Mouse (Mus musculus) myocyte (in vitro differentiated cells): ENCODE results near the gene Rbfox2. TPM values are rescaled to one million over a fixed set of nuclear protein-coding genes. Genes with fewer than 3 reads are reported as not detected.

Experiments used
- H3K27me3 ChIP-seq: one replicate; pipeline ENCODE4 v1.6.1; 2011; ENCODE audit not compliant: control insufficient read depth, insufficient read depth, insufficient read length
- H3K36me3 ChIP-seq: one replicate; pipeline ENCODE4 v1.6.1; 2011; ENCODE audit not compliant: control insufficient read depth, insufficient read depth
- H3K4me2 ChIP-seq: one replicate; pipeline ENCODE4 v1.6.1; 2011; ENCODE audit warnings: low read depth, control low read depth
- H3K4me3 ChIP-seq: one replicate; pipeline ENCODE4 v1.5.1; 2011; ENCODE audit warnings: mild to moderate bottlenecking, control low read depth, moderate library complexity
- H3K79me2 ChIP-seq: one replicate; pipeline ENCODE4 v1.6.1; 2011; ENCODE audit not compliant: control insufficient read depth, insufficient read depth
- H3ac ChIP-seq: one replicate; pipeline ENCODE4 v1.6.1; 2011; ENCODE audit not compliant: control insufficient read depth, insufficient read length
- CEBPB ChIP-seq: IDR thresholded peaks from 2 replicates; pipeline ENCODE4 v1.6.1; 2011; ENCODE audit warnings: mild to moderate bottlenecking, moderate library complexity; ENCODE audit not compliant: poor library complexity, insufficient read depth, severe bottlenecking
- E2F4 ChIP-seq: IDR thresholded peaks from one replicate; pipeline ENCODE4 v1.6.1; 2011; ENCODE audit warnings: mild to moderate bottlenecking, control low read depth, moderate library complexity; ENCODE audit not compliant: insufficient read depth
- MAX ChIP-seq: IDR thresholded peaks from one replicate; pipeline ENCODE4 v1.6.1; 2011; ENCODE audit warnings: low read depth, mild to moderate bottlenecking, control low read depth
- MYOD1 ChIP-seq, 3 experiments: IDR thresholded peaks; one replicate each; pipeline ENCODE4 v1.6.1; 2011; ENCODE audit warnings: control low read depth in 2 of 3, low read depth in 2 of 3, mild to moderate bottlenecking in 2 of 3, moderate library complexity in 1 of 3; ENCODE audit not compliant: insufficient read length in 2 of 3, control insufficient read depth in 1 of 3
- MYOG ChIP-seq, 3 experiments: IDR thresholded peaks; one replicate each; pipeline ENCODE4 v1.6.1; 2011; ENCODE audit warnings: control low read depth in 2 of 3, low read depth in 2 of 3, mild to moderate bottlenecking in 2 of 3; ENCODE audit not compliant: insufficient read length in 2 of 3, control insufficient read depth in 1 of 3, insufficient read depth in 1 of 3
- POLR2A ChIP-seq: IDR thresholded peaks from one replicate; pipeline ENCODE4 v1.6.1; 2011; ENCODE audit warnings: low read depth, mild to moderate bottlenecking, control low read depth, moderate library complexity; ENCODE audit not compliant: insufficient read length
- POLR2AphosphoS2 ChIP-seq: IDR thresholded peaks from one replicate; pipeline ENCODE4 v1.6.1; 2011; ENCODE audit warnings: low read depth, control low read depth; ENCODE audit not compliant: insufficient read length
- REST ChIP-seq: IDR thresholded peaks from one replicate; pipeline ENCODE4 v1.6.1; 2011; ENCODE audit warnings: mild to moderate bottlenecking, control low read depth, moderate library complexity; ENCODE audit not compliant: insufficient read depth, insufficient read length
- SRF ChIP-seq: IDR thresholded peaks from one replicate; pipeline ENCODE4 v1.6.1; 2011; ENCODE audit warnings: low read depth; ENCODE audit not compliant: control insufficient read depth, insufficient read length
- TCF12 ChIP-seq: IDR thresholded peaks from one replicate; pipeline ENCODE4 v1.6.1; 2011; ENCODE audit warnings: mild to moderate bottlenecking, control low read depth; ENCODE audit not compliant: poor library complexity, insufficient read depth, severe bottlenecking
- TCF3 ChIP-seq: IDR thresholded peaks from one replicate; pipeline ENCODE4 v1.6.1; 2011; ENCODE audit warnings: low read depth, control low read depth; ENCODE audit not compliant: insufficient read length
- USF1 ChIP-seq: IDR thresholded peaks from one replicate; pipeline ENCODE4 v1.6.1; 2011; ENCODE audit warnings: low read depth, mild to moderate bottlenecking, control low read depth, moderate library complexity
- polyA plus RNA-seq: library from polyadenylated mRNA; unstranded; fragments of >200 nt; fragmentation: generic; extraction: Trizol; gene quantifications from one replicate; pipeline ENCODE4 v1.2.1, GENCODE M21; 2012; ENCODE audit warnings: missing spikeins

Rbfox2 gene
- polyA plus RNA-seq = 136 TPM

DNA sequence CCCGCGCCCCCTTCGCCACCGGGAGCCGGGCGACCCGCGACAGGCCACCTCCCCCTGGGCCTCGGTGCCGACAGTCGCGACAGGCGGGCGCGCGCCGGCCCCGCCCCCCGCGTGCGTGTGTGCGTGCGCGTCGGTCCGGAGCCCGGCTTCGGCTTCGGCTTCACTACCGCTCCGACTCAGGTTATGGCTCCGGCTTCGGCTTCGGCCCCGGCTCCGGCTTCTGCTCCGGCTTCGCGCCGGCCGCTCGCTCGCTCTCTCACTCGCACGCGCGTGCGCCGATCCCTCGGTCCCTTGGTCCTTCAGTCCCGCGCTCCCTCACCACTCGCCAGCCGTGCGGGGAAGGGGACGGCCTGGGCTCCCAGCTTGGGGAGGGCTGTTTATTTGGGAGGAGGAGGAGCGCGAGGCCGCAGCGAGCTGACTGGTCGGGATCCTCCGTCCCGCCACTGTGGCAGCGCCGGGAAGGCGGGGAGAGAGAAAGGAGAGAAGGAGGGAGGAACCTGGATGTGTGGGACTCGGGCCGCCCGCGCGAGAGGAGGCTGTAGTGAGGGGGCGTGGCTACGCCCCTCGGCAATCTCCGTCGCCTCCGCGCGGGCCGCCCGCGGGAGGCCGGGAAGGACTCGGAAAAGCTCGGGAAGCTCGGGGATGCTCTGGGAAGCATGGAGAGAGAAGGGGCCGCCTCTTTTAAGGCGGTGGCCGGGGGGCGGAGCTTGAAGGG is at the start of gene Rbfox2:
Gene Rbfox2 (minus strand): TSS at position 458 of the 715 bp plus-strand sequence.
- peaks cover 43% of the 10 kb centered on the region for H3K79me2 ChIP-seq
- H3K27me3 ChIP-seq = no peaks in the 10 kb centered on the region
- peak within 1 kb of the TSS; percentile 76 for H3ac ChIP-seq
- H3K36me3 ChIP-seq = peaks cover 4% of the 10 kb centered on the region
- H3K4me3 ChIP-seq = peak within 1 kb of the TSS; percentile 64
- TF ChIP-seq E2F4 (peak; percentile 6), MYOG (IDR thresholded peaks at IDR 0.05; ENCODE audit: control insufficient read depth in 1 of 3, insufficient read depth in 1 of 3, insufficient read length in 2 of 3, low read depth in 2 of 3) (peak in 1 of 3 experiments; percentile 16), POLR2A (peak; percentile 79), SRF (peak; percentile 33), TCF3 (no peak), REST (no peak), CEBPB (0 out of 2 replicates have a peak, but pooled peaks have one; percentile 0), POLR2AphosphoS2 (peak; percentile 32)
- H3K4me2 ChIP-seq = peak within 1 kb of the TSS; percentile 91

- Histone ChIP-seq H3K79me2 (no peaks in the 10 kb centered on the region), H3K27me3 (no peaks in the 10 kb centered on the region), H3K4me3 (no peak overlapping the region), H3ac (no peak overlapping the region), H3K36me3 (no peaks in the 10 kb centered on the region), H3K4me2 (no peak overlapping the region)
- TF ChIP-seq CEBPB (no peak), POLR2A (no peak), REST (no peak), POLR2AphosphoS2 (no peak), E2F4 (no peak), MYOD1 (IDR thresholded peaks at IDR 0.05; ENCODE audit: control insufficient read depth in 1 of 3, insufficient read length in 2 of 3, low read depth in 2 of 3) (no peak), TCF3 (no peak), USF1 (no peak), MYOG (IDR thresholded peaks at IDR 0.05; ENCODE audit: control insufficient read depth in 1 of 3, insufficient read depth in 1 of 3, insufficient read length in 2 of 3, low read depth in 2 of 3) (no peak), SRF (no peak), TCF12 (no peak), MAX (no peak)
These were observed 49.5 kb upstream of the Rbfox2 start for GRCm38 (mm10) chr15:77356248-77356810.

DNA sequence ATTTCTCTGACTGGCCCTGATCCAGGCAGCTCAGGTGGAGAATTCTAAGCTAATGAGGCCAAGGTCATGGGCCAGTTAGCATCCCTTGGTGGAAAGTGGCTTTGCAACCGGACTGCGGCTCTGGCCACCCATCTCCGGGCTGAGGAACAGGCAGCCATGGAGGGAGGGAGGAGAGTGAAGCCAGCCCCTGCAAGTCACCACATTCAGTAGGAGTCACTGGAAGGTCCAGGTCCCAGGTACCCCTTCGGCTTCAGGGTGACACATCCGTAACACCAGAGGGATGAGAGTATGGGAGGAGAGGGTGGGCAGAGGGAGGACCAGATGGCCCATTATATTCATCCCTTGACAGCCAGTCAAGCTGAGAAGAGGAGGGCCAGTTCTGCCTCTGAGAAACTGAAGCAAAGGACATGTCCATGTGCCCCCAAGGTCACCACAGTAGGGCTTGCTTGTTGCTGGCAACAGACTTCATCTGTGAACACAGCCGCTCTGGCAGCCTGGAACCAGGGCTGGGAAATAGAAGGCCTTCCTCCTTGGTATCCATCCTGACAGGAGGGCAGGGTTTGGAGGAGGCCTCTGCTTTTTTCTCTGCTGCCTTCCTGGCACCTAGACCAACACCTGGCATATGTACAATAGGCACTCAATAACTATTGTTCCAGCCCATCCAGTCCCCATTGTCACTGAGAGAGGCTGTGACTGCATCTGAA is 48.2 kb upstream of the Rbfox2 start:
- no peaks in the 10 kb centered on the region for H3K27me3 ChIP-seq
- no peak overlapping the region for H3K4me2 ChIP-seq
- no peak overlapping the region for H3K4me3 ChIP-seq
- no peaks in the 10 kb centered on the region for H3K36me3 ChIP-seq
- TF ChIP-seq E2F4 = no peak
- TF ChIP-seq POLR2A = no peak
- no peak for TF ChIP-seq USF1
- no peak for TF ChIP-seq MYOD1 (IDR thresholded peaks at IDR 0.05; ENCODE audit: control insufficient read depth in 1 of 3, insufficient read length in 2 of 3, low read depth in 2 of 3)
- TF ChIP-seq SRF = no peak
- no peak for TF ChIP-seq POLR2AphosphoS2
- no peak for TF ChIP-seq MYOG (IDR thresholded peaks at IDR 0.05; ENCODE audit: control insufficient read depth in 1 of 3, insufficient read depth in 1 of 3, insufficient read length in 2 of 3, low read depth in 2 of 3)
- H3ac ChIP-seq = no peak overlapping the region
- no peaks in the 10 kb centered on the region for H3K79me2 ChIP-seq

DNA sequence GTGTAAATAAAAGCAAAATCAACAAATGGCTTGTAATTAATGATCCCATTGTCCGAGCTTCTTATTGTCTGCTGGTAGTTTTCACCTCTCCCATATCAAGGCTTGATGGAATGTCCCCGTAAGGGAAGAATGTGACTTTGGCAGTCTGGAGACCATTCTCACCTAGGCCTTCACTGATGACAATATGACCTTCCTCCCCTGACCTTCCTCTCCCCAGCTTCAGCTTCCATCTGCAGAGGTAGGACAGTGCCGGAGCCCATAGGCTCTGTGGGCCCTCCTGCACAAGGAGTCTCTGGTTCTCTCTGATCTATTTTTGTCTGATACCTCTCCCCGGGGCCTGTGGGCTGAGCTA is 47.7 kb upstream of the Rbfox2 start:
- no peaks in the 10 kb centered on the region for H3K79me2 ChIP-seq
- no peak overlapping the region for H3K4me2 ChIP-seq

More for the DNA sequence above, 47.7 kb upstream of the Rbfox2 start:
- Histone ChIP-seq H3K27me3 (no peaks in the 10 kb centered on the region), H3K36me3 (no peaks in the 10 kb centered on the region), H3ac (no peak overlapping the region), H3K4me3 (no peak overlapping the region)
- no peak for TF ChIP-seq TCF3
- TF ChIP-seq MYOD1 (IDR thresholded peaks at IDR 0.05; ENCODE audit: control insufficient read depth in 1 of 3, insufficient read length in 2 of 3, low read depth in 2 of 3) = no peak
- no peak for TF ChIP-seq POLR2A
- no peak for TF ChIP-seq MYOG (IDR thresholded peaks at IDR 0.05; ENCODE audit: control insufficient read depth in 1 of 3, insufficient read depth in 1 of 3, insufficient read length in 2 of 3, low read depth in 2 of 3)
- no peak for TF ChIP-seq TCF12
- no peak for TF ChIP-seq REST
- no peak for TF ChIP-seq SRF
- no peak for TF ChIP-seq CEBPB
- no peak for TF ChIP-seq USF1
